Mouse (Mus musculus) urinary bladder, postnatal 14 days (tissue): ENCODE data around the gene Acvr2a.

Source experiments
- DNase-seq: peaks from one replicate; pipeline ENCODE4 v3.0.0; 2021; ENCODE audit warnings: low spot score

The Acvr2a gene

DNA sequence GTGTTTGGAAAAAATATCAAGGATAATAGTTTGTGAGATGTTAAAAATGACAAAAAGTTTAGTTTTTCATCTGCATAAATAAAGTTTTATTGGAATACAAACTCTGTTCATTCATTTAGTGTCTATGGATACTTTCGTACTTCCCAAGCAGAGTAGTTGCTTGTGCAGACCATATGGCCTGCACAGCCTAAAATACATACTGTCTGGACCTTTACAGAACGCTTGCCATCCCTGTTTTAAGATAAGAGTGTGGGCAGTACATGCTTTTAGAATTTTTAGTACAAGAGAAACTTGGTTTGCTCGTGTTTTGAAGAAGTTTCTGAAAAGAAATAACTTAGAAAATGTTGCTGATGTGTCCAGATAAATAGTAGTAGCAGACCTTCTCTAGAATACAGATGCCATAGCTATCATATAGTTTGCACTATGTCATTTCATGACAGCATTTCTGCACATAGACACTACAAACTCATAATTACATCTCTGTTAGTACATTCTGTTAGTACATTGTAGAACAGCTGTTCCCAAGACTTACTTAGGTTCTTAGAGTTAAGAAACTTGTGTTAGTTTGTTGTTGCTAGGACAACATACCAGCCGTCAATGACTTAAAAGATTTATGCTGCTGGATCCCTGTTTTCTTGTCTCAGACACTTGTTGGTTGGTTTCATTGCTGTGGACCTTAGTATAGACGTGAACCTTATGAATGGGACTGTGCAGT is 54.4 kb downstream of the Acvr2a start:
- DNase-seq = no peak

DNA sequence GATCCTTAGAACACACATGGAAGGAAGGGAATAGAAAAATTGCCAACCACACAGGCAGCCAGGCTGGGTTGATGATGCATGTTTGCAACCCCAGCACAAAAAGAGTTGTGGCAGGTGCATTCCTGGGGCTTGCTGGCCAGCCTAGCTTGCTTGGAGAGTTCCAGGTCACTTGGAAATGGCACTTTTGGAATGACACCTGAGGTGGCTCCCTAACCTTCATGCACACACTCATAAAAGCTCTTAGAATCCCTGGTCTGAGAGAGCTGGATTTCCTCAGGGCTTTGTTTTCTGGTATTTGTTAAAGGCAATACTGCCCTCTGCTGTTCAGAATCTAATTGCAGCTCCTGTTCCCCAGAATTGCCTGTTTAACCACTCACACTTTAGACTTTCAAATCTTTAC is 72.0 kb downstream of the Acvr2a start:
- DNase-seq = peak; percentile 61

DNA sequence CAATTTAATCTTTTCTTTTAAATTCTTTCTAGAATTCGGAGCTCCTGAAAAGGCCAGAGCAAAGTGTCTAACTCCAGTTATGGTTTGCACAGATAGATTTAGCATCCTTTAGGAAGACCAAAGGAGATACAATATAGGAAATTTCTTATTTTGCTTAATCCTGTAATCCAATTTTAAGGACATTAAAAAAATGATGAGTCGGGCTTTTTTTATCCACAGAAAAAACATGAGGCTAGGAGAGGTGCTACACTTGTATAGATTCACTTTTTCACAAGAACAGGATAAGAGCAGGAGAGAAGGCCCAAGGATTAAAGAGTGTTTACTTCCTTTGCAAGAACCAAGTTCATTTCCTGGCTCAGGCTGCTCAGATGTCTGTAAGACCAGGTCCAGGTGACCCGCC is 81.3 kb downstream of the Acvr2a start:
- DNase-seq = no peak

DNA sequence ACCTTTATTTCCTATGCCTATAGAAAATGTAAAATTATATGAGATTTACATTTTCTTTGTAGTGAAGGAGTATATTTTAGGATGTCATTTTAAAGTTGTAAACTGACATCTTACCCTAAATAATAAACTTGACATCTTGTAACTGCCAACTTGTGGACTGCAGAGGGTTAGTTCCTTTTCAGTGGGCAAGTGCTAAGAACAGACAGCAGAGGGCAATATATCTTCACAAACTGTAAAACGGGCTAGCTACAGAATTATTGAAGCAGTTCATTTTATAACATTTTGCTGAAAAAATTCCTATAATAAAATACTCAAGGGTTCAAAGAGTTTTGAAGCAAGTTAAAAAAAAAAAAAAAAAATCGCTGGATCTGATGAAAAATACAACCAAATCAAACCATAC is 95.0 kb downstream of the Acvr2a start:
- no peak for DNase-seq

DNA sequence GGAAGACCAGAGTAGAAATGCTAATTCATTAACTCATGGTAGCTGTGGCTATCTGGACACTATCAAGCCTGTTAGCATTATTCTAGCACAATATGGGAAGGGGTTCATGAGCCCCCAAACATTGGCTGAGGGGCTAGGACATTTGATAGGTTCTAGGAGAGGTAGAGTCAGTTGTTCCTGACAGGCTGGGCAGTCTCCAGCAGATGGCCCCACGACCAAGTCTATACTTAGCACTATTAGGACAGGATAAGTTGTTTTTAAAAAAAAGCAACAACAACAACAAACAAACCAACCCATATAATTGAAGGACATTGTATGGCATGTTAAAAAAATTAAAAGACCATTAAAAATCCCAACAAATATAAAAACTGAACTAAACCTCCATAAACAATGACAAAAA is 100.3 kb downstream of the Acvr2a start:
- no peak for DNase-seq

DNA sequence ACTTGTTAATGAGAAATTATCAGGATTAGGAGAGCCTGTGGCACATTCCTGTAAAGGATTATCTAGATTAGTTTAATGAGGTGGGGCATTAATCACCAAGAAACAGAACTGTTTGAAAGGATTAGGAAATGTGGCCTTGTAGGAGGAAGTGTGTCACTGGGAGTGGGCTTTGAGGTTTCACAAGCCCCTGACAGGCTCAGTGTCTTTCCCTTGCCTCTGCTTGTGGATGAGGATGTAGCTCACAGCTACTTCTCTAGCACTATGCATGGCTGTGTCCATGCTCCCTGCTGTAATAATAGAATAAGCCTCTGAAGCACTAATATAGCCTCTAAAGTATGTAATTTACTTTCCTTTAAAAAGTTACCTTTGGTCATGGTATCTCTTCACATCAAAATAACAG is 101.9 kb downstream of the Acvr2a start:
- no peak for DNase-seq

DNA sequence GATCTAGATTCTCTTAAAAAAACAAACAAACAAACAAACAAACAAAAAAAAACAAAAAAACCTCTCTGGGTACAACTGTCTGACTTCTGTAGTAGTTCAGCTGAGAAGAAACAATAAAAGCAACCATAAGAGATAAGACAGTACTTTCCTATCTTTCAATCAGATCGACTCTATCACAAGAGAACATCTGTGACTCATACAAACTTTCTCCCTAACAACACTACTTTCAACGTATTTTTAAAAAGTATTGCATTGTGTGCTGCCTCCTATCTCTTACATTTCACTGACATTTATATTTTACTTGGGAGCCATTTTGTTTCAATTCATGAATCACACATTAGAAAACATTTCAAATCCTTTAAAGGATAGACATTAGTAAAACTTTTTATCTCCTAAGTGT is 121.1 kb downstream of the Acvr2a start:
- no peak for DNase-seq

DNA sequence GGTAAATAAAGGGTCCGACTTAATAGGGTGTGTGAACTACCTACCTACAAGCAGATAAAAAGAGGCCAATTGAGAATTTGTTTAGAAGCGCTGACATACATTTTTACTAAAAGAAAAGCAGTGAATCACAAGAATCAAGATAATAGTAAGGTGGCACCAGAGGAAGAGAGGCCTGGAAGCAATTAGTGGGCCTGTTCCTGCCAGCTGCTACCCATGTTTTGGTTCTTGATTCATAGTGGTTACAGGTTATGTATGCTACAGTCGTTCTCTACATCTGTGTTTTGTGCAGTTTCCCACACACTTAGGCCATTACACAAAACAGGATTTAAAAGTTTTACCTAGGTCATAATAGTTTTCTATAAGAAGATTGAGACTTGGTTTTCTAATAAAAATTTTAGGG is 133.9 kb downstream of the Acvr2a start:
- DNase-seq = no peak

DNA sequence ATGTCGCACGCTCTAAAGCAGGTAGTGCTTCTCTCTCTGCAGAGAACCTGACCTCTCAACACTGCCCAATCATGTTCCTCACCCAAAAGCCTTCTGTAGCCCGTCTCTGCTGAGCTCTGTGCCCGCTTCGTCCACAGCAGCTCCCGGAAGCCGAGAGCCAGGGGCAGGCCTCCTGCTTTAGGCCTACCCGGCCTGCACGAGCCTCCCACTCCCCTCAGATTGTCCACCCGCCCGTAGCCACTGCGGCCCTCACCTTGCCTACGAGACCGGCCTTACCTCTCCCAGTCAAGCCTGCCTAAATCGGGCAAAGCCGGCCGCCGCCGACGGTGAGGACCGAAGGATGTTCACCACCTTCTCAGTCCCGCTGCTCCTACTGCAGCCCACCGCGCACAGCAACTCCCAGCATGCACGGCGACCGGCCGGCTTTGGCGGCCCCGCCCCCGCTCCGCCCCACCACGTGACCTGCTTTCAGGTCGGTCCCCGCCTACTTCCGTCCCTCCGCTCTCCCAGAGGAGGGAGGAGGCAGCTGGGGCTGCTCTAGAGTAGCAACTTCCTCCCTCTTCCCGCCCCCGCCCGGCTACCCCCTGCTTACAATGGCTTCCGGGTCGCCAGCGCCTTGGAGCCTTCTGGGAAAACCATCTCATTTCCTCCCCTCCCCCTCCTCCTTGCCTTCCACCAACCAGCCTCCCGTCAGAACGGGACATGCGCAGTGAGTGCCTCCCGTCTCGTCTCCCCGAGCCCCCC is 135.1 kb downstream of the Acvr2a start, which contains the start of gene Mbd5:
TSS of gene Mbd5 (plus strand) at position 668 of the 744 bp plus-strand sequence.
- DNase-seq = peak; percentile 99

DNA sequence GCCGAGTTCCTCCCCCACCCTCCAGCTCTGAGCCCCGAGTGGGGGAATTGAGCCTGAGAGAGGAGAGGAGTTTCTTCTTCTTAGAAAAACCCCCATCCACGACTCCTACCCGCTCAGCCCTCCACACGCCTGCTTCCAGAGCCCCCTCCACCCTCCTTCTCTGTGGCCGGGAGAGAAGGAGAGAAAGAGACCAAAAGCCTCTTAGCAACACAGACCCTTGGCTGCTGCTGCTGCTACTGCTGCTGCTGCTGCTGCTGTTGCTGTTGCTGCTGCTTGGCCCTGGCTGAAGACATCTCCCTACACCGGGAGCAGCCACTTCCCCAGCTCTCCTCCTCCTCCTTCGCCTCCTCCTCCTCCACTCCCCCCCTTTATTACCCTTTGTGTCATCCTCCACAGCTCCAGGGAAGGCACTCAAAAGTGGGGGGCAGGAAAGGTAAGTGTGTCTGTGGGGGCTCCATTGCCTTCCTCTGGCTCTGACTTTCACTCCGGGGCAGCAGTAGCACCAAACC is 135.9 kb downstream of the Acvr2a start:
- peak; percentile 24 for DNase-seq

DNA sequence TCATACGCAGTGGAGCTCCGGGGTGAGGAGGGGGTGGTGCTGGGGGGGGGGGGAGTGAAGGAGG is 136.2 kb downstream of the Acvr2a start, which contains the start of gene Orc4:
TSS of gene Orc4 (minus strand) at position 26 of the 64 bp plus-strand sequence.
- DNase-seq = no peak

DNA sequence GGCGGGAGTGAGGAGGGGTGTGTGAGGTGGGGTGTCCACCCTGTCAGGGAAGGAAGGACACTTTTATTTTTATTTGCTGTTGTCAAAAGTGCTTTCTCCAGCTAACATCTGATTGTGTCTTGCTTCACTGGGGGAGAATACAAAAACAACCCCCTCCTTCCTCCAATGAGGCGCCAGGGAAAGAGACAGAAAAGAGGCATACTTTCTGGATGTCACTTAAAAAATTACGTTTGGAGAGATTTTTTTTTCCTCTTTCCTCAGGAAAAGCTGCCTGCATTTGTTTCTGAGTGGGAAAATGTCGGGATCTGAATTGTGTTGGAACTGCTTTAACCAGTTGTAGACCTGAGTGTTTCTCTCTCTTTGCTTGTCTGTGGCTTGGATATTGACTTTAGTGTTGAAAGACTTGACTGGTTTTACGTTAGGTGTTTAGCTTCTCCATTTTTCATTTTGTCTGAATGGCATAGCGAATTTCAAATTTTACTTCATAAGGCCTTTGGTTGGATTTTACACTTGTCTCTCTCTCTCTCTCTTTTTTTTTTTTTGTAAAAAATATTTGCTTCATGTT is 136.5 kb downstream of the Acvr2a start:
- DNase-seq = no peak
